Mouse (Mus musculus) midbrain, postnatal 0 days (tissue): ENCODE data around the gene Rbm39. TPM values are rescaled to one million over a fixed set of nuclear protein-coding genes. Genes with fewer than 3 reads are reported as not detected.

ENCODE experiments used
- ATAC-seq: fragments of 200-750 bp; cut with Nextera tagmentation; 2 replicates; pipeline ENCODE4 v1.8.0; 2017; ENCODE audit warnings: moderate number of reproducible peaks, mild to moderate bottlenecking, moderate TSS enrichment, moderate library complexity; ENCODE audit not compliant: low FRiP score
- DNase-seq: peaks from one replicate; pipeline ENCODE4 v3.0.0-alpha.2; 2015; ENCODE audit warnings: low spot score
- H3K27ac ChIP-seq: fragments of 300-500 bp; sonication (generic); 2 replicates; pipeline ENCODE4 v1.5.1; 2014; ENCODE audit warnings: low read depth, mild to moderate bottlenecking, low read length, mixed read lengths
- H3K27me3 ChIP-seq: fragments of 300-500 bp; sonication (generic); 2 replicates; pipeline ENCODE4 v1.6.1; 2014; ENCODE audit warnings: low read length, control low read depth, mixed read lengths; ENCODE audit not compliant: insufficient read depth
- H3K36me3 ChIP-seq: fragments of 300-500 bp; sonication (generic); 2 replicates; pipeline ENCODE4 v1.6.1; 2014; ENCODE audit warnings: low read length, control low read depth, mixed read lengths; ENCODE audit not compliant: insufficient read depth
- H3K4me1 ChIP-seq: fragments of 300-500 bp; sonication (generic); 2 replicates; pipeline ENCODE4 v1.6.1; 2014; ENCODE audit warnings: mild to moderate bottlenecking, control low read depth, antibody characterized with exemption, low read length, mixed read lengths; ENCODE audit not compliant: insufficient read depth
- H3K4me2 ChIP-seq: fragments of 300-500 bp; sonication (generic); 2 replicates; pipeline ENCODE4 v1.6.1; 2014; ENCODE audit warnings: low read depth, mild to moderate bottlenecking, low read length, mixed read lengths; ENCODE audit not compliant: poor library complexity, severe bottlenecking
- H3K4me3 ChIP-seq: fragments of 300-500 bp; sonication (generic); 2 replicates; pipeline ENCODE4 v1.5.1; 2014; ENCODE audit warnings: low read depth, mild to moderate bottlenecking, low read length, moderate library complexity
- H3K9ac ChIP-seq: fragments of 300-500 bp; sonication (generic); replicated peaks from 2 replicates; pipeline ENCODE4 v1.6.1; 2014; ENCODE audit warnings: mild to moderate bottlenecking, low read length, moderate library complexity, mixed read lengths; ENCODE audit not compliant: poor library complexity, severe bottlenecking
- H3K9me3 ChIP-seq: fragments of 300-500 bp; sonication (generic); 2 replicates; pipeline ENCODE4 v1.6.1; 2016; ENCODE audit warnings: low read length, control low read depth
- CTCF ChIP-seq: IDR thresholded peaks from 2 replicates; pipeline ENCODE4 v1.5.1; 2016; ENCODE audit warnings: antibody characterized with exemption, mild to moderate bottlenecking
- WGBS: fragments of 180-500 bp; shearing (Covaris S2); extraction: QIAGEN DNeasy Blood & Tissue Kit; methylation state at CpG from one replicate; pipeline ENCODE4 v1.1.7; 2014; 5-methylcytosine and 5-hydroxymethylcytosine counted together
- polyA plus RNA-seq: library from polyadenylated mRNA; unstranded; fragments of >200 nt; fragmentation: Nextera tagmentation; extraction: Ambion mirVana; gene quantifications from 2 replicates; pipeline ENCODE4 v1.2.1, GENCODE M21; 2015
- total RNA-seq: library from RNA; depleted of rRNA; stranded (reverse); fragments of >200 nt; gene quantifications from 2 replicates; pipeline ENCODE4 v1.2.3, GENCODE M21; 2014

Gene Rbm39
- total and polyA plus RNA-seq, 2 experiments from 2014 or later = 234 to 466 TPM

DNA sequence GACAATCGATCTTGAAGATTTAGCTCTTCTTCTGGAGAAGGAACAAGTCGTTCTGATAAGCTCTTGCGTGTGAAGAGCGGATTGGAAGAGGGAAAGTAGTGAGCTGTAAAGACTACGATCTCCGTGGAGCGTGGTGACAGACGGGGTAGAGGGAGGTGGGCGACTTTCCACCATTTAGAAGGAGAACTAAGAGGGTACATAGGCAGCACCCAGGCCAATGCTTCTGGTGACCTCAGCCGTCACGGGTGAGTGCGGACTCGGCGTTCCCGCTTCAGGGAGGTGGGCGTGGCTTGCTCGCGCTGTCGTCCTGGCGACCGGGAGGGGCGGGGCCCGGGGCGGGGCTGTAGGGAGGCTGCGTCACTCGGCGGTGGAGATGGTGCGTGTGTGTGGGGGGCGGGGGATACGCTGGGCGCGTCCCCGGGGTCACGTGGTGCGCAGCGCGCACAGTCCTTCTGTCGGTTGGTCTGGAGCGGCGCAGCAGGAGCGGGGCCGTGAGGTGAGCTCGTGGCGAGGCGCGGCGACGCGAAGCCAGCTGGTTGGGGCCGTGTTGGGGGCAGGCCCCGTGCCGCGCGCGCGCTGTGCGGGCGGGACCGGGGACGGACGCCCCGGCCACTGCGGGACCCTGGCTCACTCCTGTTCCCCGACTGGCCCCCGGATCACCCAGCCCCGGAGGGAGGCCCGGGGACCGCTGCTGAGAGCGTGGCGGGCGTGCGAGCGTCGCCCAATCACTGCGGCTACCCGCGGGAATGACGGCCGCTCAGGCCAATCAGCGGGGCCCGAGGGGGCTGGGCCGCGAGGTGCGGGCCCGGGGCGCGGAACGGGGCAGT lies 16.5 kb upstream of the Rbm39 start, which contains the start of gene Phf20:
Gene Phf20 (plus strand): TSS at position 165 of the 827 bp plus-strand sequence.
- ATAC-seq (peak; percentile 98), DNase-seq (peak; percentile 95)
- peak within 1 kb of the TSS; percentile 88 for H3K9ac ChIP-seq
- H3K27me3 ChIP-seq = no peaks in the 10 kb centered on the region
- WGBS = 0% methylated on average over 49 of the region's 88 CpGs
- peak within 1 kb of the TSS; percentile 69 for H3K4me2 ChIP-seq
- no peaks in the 10 kb centered on the region for H3K36me3 ChIP-seq
- TF ChIP-seq CTCF = no peak
- H3K9me3 ChIP-seq = no peaks in the 10 kb centered on the region
- H3K4me1 ChIP-seq = peaks cover 7% of the 10 kb centered on the region; the same call in 1 of the 2 replicates
- peak within 1 kb of the TSS; percentile 57 for H3K4me3 ChIP-seq
- H3K27ac ChIP-seq = peak within 1 kb of the TSS; percentile 92

DNA sequence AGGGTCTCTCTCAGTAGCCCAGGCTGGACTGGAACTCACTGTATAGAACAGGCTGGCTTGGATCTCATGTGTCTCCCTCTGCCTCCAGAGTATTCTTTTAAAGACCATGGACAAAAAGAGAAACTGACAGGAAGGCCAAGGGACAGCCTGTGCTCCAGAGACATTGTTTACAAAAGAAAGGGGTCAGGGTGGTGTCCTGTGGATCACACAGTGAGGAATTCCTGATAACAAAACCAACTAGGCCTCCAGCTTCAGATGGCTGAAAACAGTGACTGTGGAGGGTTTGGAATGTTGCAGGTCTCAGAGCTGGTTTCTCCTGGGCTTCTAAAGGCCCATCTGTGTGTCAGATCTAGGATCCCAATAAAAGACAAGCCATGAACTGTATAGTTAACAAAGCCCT lies 14.5 kb upstream of the Rbm39 start:
- Histone ChIP-seq H3K9ac (no peak overlapping the region), H3K9me3 (no peaks in the 10 kb centered on the region), H3K27me3 (no peaks in the 10 kb centered on the region), H3K4me2 (no peak overlapping the region), H3K4me1 (peaks cover 7% of the 10 kb centered on the region; the same call in 1 of the 2 replicates), H3K4me3 (no peak overlapping the region), H3K27ac (no peak overlapping the region), H3K36me3 (no peaks in the 10 kb centered on the region)
- ATAC-seq = no peak
- no peak for DNase-seq
- no peak for TF ChIP-seq CTCF

DNA sequence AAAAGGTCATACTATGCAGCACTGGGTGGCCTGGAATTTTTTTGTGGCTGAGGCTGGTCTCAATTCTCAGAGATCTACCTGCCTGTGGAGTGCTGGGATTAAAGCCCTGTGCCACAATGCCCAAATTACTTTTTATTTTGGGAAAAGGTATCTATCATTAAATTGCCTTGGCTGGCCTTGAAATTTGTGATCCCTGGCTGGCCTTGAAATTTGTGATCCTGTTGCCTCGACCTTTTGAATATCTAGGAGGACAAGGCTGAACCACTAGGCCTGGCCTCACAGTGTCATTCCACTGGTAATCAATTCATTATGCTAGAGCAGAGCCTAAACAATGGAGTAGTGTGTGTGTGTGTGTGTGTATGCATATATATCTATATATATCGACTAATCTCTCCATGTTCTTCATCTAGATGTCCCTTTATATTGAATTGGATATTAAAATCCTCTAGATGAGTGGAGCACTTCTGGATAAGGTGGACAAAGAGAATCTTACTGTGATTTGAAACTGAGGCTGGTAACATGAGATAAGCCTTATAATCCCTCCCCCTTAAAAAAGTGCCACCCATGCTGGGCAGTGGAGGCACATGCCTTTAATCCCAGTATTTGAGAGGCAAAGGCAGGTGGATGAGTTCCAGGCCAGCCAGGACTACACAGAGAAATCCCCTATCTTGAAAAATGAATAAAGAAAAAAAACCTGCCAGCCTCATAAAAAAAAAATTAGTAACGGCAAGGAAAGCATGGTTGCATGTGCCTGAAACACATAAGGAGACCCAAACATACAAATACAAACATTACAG lies 13.2 kb upstream of the Rbm39 start:
- WGBS = 81% methylated on average over 3 of the region's 3 CpGs
- Histone ChIP-seq H3K9me3 (no peaks in the 10 kb centered on the region), H3K4me1 (peaks cover 5% of the 10 kb centered on the region; the same call in 1 of the 2 replicates), H3K27ac (no peak overlapping the region), H3K27me3 (no peaks in the 10 kb centered on the region), H3K4me3 (no peak overlapping the region), H3K4me2 (no peak overlapping the region), H3K36me3 (no peaks in the 10 kb centered on the region), H3K9ac (no peak overlapping the region)
- DNase-seq (no peak), ATAC-seq (no peak)
- TF ChIP-seq CTCF = no peak

DNA sequence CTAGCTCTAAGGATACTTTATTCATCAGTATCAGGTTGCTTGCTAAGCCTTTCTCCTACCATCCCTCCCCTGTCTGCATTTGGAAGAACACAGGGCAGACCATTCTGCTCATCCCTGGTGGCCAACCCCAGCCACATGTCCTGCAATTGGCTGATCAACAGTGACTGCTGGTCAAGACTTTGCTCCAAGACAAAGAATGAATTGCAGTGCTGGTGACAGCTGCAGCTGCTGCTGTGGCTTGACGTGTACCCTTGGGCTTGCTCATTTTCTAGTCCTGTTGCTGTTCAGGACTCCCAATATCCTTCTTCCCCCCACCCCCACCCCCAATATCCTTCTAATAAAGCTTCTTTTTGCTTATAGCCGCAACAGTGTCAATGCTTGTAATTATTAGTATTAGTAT lies 12.0 kb upstream of the Rbm39 start:
- Histone ChIP-seq H3K4me3 (no peak overlapping the region), H3K36me3 (no peaks in the 10 kb centered on the region), H3K9me3 (no peaks in the 10 kb centered on the region), H3K4me2 (no peak overlapping the region), H3K4me1 (no peaks in the 10 kb centered on the region), H3K27ac (no peak overlapping the region), H3K27me3 (no peaks in the 10 kb centered on the region), H3K9ac (no peak overlapping the region)
- no peak for DNase-seq
- no peak for ATAC-seq
- 74% methylated on average over 2 of the region's 2 CpGs for WGBS
- no peak for TF ChIP-seq CTCF

DNA sequence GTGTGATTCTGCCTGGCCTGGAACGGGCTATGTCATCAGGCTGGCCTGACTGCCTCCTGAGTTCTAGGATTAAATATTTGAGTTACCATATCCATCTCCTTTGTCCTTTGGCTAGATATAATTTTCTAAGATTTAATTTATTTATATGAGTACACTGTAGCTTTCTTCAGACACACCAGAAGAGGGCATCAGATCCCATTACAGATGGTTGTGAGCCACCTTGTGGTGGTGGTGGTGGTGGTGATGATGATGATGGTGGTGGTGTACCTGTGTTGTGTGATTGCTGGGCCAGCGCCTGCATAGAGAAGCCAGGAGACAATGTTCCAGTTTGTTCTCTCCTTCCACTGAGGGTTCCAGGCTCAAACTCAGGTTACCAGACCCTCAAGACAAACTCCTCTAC lies 11.5 kb upstream of the Rbm39 start:
- ATAC-seq = no peak
- no peak overlapping the region for H3K4me3 ChIP-seq
- no peak for DNase-seq
- no peak overlapping the region for H3K9ac ChIP-seq
- H3K4me1 ChIP-seq = no peaks in the 10 kb centered on the region
- no peaks in the 10 kb centered on the region for H3K36me3 ChIP-seq
- no peak overlapping the region for H3K4me2 ChIP-seq
- WGBS = 91% methylated on average over 2 of the region's 2 CpGs
- no peaks in the 10 kb centered on the region for H3K9me3 ChIP-seq
- no peaks in the 10 kb centered on the region for H3K27me3 ChIP-seq
- TF ChIP-seq CTCF = peak; percentile 18; the same call in 1 of the 2 replicates
- no peak overlapping the region for H3K27ac ChIP-seq
